Mouse (Mus musculus) MEL (cell line): Measurements from ENCODE around the gene Ablim1. TPM values are rescaled to one million over a fixed set of nuclear protein-coding genes. Genes with fewer than 3 reads are reported as not detected.

ENCODE experiments used
- DNase-seq: peaks from one replicate; pipeline ENCODE4 v3.0.0; 2011; ENCODE audit warnings: low read depth, low spot score
- H3K27ac ChIP-seq: 2 replicates; pipeline ENCODE4 v1.5.1; 2012; ENCODE audit warnings: low read depth, mild to moderate bottlenecking, control low read depth, low read length, moderate library complexity; ENCODE audit not compliant: control insufficient read depth
- H3K27me3 ChIP-seq, 2 experiments: fragments of 150-350 bp in 1 of 2; sonication (generic) in 1 of 2; 2 replicates each; pipeline ENCODE4 v1.6.1; 2012; ENCODE audit warnings: low read length in 2 of 2, mild to moderate bottlenecking in 2 of 2, improper control_type of control experiment in 1 of 2, moderate library complexity in 1 of 2; ENCODE audit not compliant: insufficient read depth in 2 of 2, control insufficient read depth in 1 of 2
- H3K36me3 ChIP-seq, 2 experiments: 2 replicates each; pipeline ENCODE4 v1.6.1; 2012 to 2014; ENCODE audit warnings: low read length in 2 of 2, improper control_type of control experiment in 1 of 2, inconsistent platforms in 1 of 2, mild to moderate bottlenecking in 1 of 2; ENCODE audit not compliant: insufficient read depth in 2 of 2, control insufficient read depth in 1 of 2
- H3K4me1 ChIP-seq, 2 experiments: fragments of 150-350 bp in 1 of 2; sonication (generic) in 1 of 2; 2 replicates each; pipeline ENCODE4 v1.6.1; 2012; ENCODE audit warnings: low read length in 2 of 2, improper control_type of control experiment in 1 of 2, mild to moderate bottlenecking in 1 of 2; ENCODE audit not compliant: insufficient read depth in 2 of 2, control insufficient read depth in 1 of 2
- H3K4me3 ChIP-seq, 2 experiments: fragments of 150-350 bp in 1 of 2; sonication (generic) in 1 of 2; 2 replicates each; pipeline ENCODE4 v1.5.1; 2012; ENCODE audit warnings: low read depth in 2 of 2, low read length in 2 of 2, mild to moderate bottlenecking in 2 of 2, moderate library complexity in 2 of 2, control low read depth in 1 of 2, improper control_type of control experiment in 1 of 2; ENCODE audit not compliant: control insufficient read depth in 1 of 2, insufficient read depth in 1 of 2
- H3K79me2 ChIP-seq: 2 replicates; pipeline ENCODE4 v1.6.1; 2012; ENCODE audit warnings: mild to moderate bottlenecking, low read length, moderate library complexity; ENCODE audit not compliant: control insufficient read depth, poor library complexity, insufficient read depth
- H3K9ac ChIP-seq: 2 replicates; pipeline ENCODE4 v1.6.1; 2012; ENCODE audit warnings: low read depth, mild to moderate bottlenecking, control low read depth, low read length, moderate library complexity; ENCODE audit not compliant: control insufficient read depth, poor library complexity, severe bottlenecking
- H3K9me3 ChIP-seq: fragments of 150-350 bp; sonication (generic); replicated peaks from 2 replicates; pipeline ENCODE4 v1.6.1; 2012; ENCODE audit warnings: mild to moderate bottlenecking, low read length, improper control_type of control experiment, moderate library complexity; ENCODE audit not compliant: insufficient read depth
- CHD1 ChIP-seq: IDR thresholded peaks from 2 replicates; pipeline ENCODE4 v1.6.1; 2012; ENCODE audit warnings: low read depth, mild to moderate bottlenecking, inconsistent platforms, low read length, improper control_type of control experiment
- CTCF ChIP-seq, 3 experiments: IDR thresholded peaks in 2 of 3; conservative IDR thresholded peaks in 1 of 3; 2 replicates each; pipeline ENCODE4 v1.5.1; 2011 to 2012; ENCODE audit warnings: low read length in 3 of 3, low read depth in 2 of 3, mild to moderate bottlenecking in 2 of 3, improper control_type of control experiment in 1 of 3, inconsistent platforms in 1 of 3, mixed read lengths in 1 of 3, moderate library complexity in 1 of 3; ENCODE audit not compliant: control insufficient read depth in 1 of 3, insufficient read depth in 1 of 3, poor library complexity in 1 of 3, severe bottlenecking in 1 of 3
- E2F4 ChIP-seq: IDR thresholded peaks from 2 replicates; pipeline ENCODE4 v1.6.1; 2011; ENCODE audit warnings: low read depth, low read length, improper control_type of control experiment, borderline replicate concordance
- EP300 ChIP-seq, 2 experiments: IDR thresholded peaks; 2 replicates each; pipeline ENCODE4 v1.6.1; 2011; ENCODE audit warnings: improper control_type of control experiment in 2 of 2, low read length in 2 of 2, low read depth in 1 of 2, mild to moderate bottlenecking in 1 of 2
- GABPA ChIP-seq: IDR thresholded peaks from 2 replicates; pipeline ENCODE4 v1.6.1; 2012; ENCODE audit warnings: low read depth, mild to moderate bottlenecking, inconsistent platforms, low read length, improper control_type of control experiment, moderate library complexity
- KAT2A ChIP-seq: conservative IDR thresholded peaks from 2 replicates; pipeline ENCODE4 v1.6.1; 2012; ENCODE audit warnings: low read depth, low read length, improper control_type of control experiment, inconsistent platforms
- MAFK ChIP-seq: IDR thresholded peaks from 2 replicates; pipeline ENCODE4 v1.6.1; 2011; ENCODE audit warnings: low read depth, mild to moderate bottlenecking, low read length, improper control_type of control experiment, borderline replicate concordance
- MYC ChIP-seq: IDR thresholded peaks from 2 replicates; pipeline ENCODE4 v1.6.1; 2011; ENCODE audit warnings: low read depth, mild to moderate bottlenecking, low read length, improper control_type of control experiment, moderate library complexity
- POLR2AphosphoS5 ChIP-seq: IDR thresholded peaks from 2 replicates; pipeline ENCODE4 v1.6.1; 2012; ENCODE audit warnings: low read depth, borderline replicate concordance, mild to moderate bottlenecking, inconsistent platforms, low read length, moderate library complexity, mixed read lengths
- RAD21 ChIP-seq: IDR thresholded peaks from 2 replicates; pipeline ENCODE4 v1.6.1; 2011; ENCODE audit warnings: mild to moderate bottlenecking, low read depth, low read length, improper control_type of control experiment
- SMC3 ChIP-seq: IDR thresholded peaks from 2 replicates; pipeline ENCODE4 v1.6.1; 2011; ENCODE audit warnings: low read depth, low read length, improper control_type of control experiment
- TBP ChIP-seq: IDR thresholded peaks from 2 replicates; pipeline ENCODE4 v1.8.0; 2011; ENCODE audit warnings: low read depth, low read length, improper control_type of control experiment
- TCF12 ChIP-seq: IDR thresholded peaks from 2 replicates; pipeline ENCODE4 v1.6.1; 2014; ENCODE audit warnings: low read depth, mild to moderate bottlenecking, inconsistent platforms, low read length, improper control_type of control experiment, moderate library complexity
- UBTF ChIP-seq: IDR thresholded peaks from 2 replicates; pipeline ENCODE4 v1.6.1; 2012; ENCODE audit warnings: low read depth, mild to moderate bottlenecking, inconsistent platforms, low read length, improper control_type of control experiment, moderate library complexity, borderline replicate concordance; ENCODE audit not compliant: insufficient read depth
- USF2 ChIP-seq, 2 experiments: IDR thresholded peaks; 2 replicates each; pipeline ENCODE4 v1.6.1; 2011 to 2012; ENCODE audit warnings: improper control_type of control experiment in 2 of 2, low read length in 2 of 2, borderline replicate concordance in 1 of 2, inconsistent platforms in 1 of 2, low read depth in 1 of 2, mild to moderate bottlenecking in 1 of 2; ENCODE audit not compliant: insufficient read depth in 1 of 2
- ZMIZ1 ChIP-seq: IDR thresholded peaks from 2 replicates; pipeline ENCODE4 v1.6.1; 2012; ENCODE audit warnings: low read depth, mild to moderate bottlenecking, inconsistent platforms, low read length, improper control_type of control experiment, moderate library complexity
- polyA plus RNA-seq, 2 experiments: library from polyadenylated mRNA; stranded (reverse) in 1 of 2; unstranded in 1 of 2; fragments of >175 nt in 1 of 2; fragments of >200 nt in 1 of 2; gene quantifications; 2 replicates each; pipeline versions ENCODE4 v1.2.1 to v1.2.4; 2012; ENCODE audit warnings: low replicate concordance in 2 of 2, low read depth in 1 of 2; ENCODE audit not compliant: insufficient read length in 2 of 2, insufficient read depth in 1 of 2, missing spikeins in 1 of 2
- total RNA-seq: library from RNA; depleted of rRNA; stranded (reverse); fragments of 300-350 nt; gene quantifications from 2 replicates; pipeline ENCODE4 v1.2.3, GENCODE M21; 2012; rRNA removed

Gene Ablim1
- total RNA-seq (not detected in 2 replicates), polyA plus RNA-seq (not detected)

GRCm38 (mm10) chr19:57314346-57315012 is at the start of gene Ablim1:
Gene Ablim1, minus strand, starts transcription at chr19:57314919.
- no peak for DNase-seq
- no peaks in the 10 kb centered on the region for H3K9me3 ChIP-seq
- TF ChIP-seq MAFK (no peak), EP300 (IDR thresholded peaks at IDR 0.05; ENCODE audit: low read depth in 1 of 2, low read length in 2 of 2) (no peak), ZMIZ1 (no peak), CTCF (IDR thresholded peaks at IDR 0.05 in 2 of 3, conservative IDR thresholded peaks at IDR 0.05 in 1 of 3; ENCODE audit: control insufficient read depth in 1 of 3, insufficient read depth in 1 of 3, low read depth in 2 of 3, low read length in 3 of 3, poor library complexity in 1 of 3, severe bottlenecking in 1 of 3) (no peak), E2F4 (no peak), TBP (no peak), POLR2AphosphoS5 (no peak), CHD1 (no peak), KAT2A (no peak), RAD21 (no peak), MYC (no peak), UBTF (no peak), GABPA (no peak), SMC3 (no peak), TCF12 (no peak)
- TF ChIP-seq, all 39 proteins: peak for 0
- no peak within 1 kb of the TSS for H3K27ac ChIP-seq
- no peaks in the 10 kb centered on the region for H3K36me3 ChIP-seq
- H3K4me3 ChIP-seq, result no peak within 1 kb of the TSS
- no peaks in the 10 kb centered on the region for H3K4me1 ChIP-seq
- peaks cover under 1 to 13% of the 10 kb centered on the region in 2 experiments for H3K27me3 ChIP-seq
- H3K9ac ChIP-seq, result no peak within 1 kb of the TSS
- no peaks in the 10 kb centered on the region for H3K79me2 ChIP-seq

- DNase-seq, result no peak
- Histone ChIP-seq H3K36me3 (peaks cover 6 to 43% of the 10 kb centered on the region in 2 experiments), H3K4me3 (no peak overlapping the region), H3K9ac (no peak overlapping the region), H3K27ac (no peak overlapping the region), H3K4me1 (peaks cover 23 to 31% of the 10 kb centered on the region in 2 experiments), H3K27me3 (no peaks in the 10 kb centered on the region), H3K9me3 (no peaks in the 10 kb centered on the region), H3K79me2 (peaks cover 84% of the 10 kb centered on the region)
- TF ChIP-seq KAT2A (no peak), USF2 (IDR thresholded peaks at IDR 0.05; ENCODE audit: borderline replicate concordance in 1 of 2, insufficient read depth in 1 of 2, low read depth in 1 of 2, low read length in 2 of 2) (0 out of 4 replicates have a peak, but pooled peaks of 1 of the 2 experiments have one; percentile 8)
Measured at GRCm38 (mm10) chr19:57363538-57363937, 48.8 kb upstream of the Ablim1 start.
